Mouse (Mus musculus) liver, adult (tissue): ENCODE measurements at regions not wholly inside any gene's neighbourhood (a gene's known extent, or its start where the extent isn't known, plus 50 kb on each side); places are given as distances from the start of the nearest gene placed in this dataset.
A peak's percentile ranks its signal among the peaks of the same experiment; 100 is the strongest.

Experiments
- GATA4 ChIP-seq: IDR thresholded peaks from 2 replicates; pipeline ENCODE4 v1.6.1; 2014; ENCODE audit warnings: mild to moderate bottlenecking, low read length; ENCODE audit not compliant: insufficient replicate concordance

DNA sequence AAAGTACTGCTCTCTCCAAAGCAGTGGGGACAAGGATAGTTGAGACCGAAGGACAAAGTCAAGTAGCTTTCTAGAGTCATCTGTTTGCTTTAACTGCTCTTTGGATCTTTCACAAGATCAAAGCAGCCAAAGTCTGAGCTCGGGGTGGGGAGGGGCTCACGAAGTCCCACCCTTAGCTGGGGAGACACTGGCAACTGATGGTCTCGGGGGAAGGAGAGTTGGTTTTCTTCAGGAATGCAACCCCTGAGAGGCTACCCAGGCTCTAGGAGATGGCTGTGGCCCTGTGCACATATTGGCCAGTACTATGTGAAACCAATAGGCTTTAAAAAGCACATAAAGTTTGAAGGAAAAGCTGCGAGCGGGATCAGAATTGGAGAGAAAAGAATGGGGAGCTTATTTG lies 121.5 kb downstream of the Tsen15 start:
- no peak for TF ChIP-seq GATA4

DNA sequence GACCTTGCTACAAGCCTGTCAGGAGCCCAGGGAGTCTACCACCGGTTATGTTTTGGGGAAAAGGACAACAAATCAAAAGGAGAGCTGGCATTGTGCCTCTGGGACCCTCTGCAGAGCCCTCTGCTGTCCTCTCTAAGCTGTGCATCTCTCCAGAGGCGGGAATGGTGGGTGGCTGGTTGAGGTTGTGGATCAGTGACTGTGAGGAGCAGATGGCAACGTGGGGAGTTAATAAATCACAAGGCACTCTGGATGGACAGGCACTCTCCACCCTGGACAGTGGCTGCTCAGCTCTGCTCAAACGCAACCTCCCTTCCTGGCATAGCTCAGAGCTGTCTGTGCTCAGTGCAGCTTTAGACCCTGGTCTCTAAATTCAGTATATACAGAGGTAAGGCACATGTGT lies 125.0 kb downstream of the Tsen15 start:
- no peak for TF ChIP-seq GATA4

DNA sequence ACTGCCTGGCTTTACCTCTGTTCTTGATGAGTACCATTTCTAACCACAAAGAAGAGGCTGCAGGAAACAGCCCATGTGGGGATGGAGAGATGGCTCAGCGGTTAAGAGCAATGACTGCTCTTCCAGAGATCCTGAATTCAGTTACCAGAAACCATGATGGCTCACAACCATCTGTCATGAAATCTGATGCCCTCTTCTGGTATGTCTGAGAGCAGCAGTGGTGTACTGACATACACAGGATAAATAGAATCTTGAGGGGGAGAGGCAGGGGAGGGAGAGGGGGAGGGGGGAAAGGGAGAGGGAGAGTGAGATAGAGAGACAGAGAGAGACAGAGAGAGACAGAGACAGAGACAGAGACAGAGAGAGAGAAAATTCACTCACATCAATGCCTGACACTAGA lies 125.5 kb downstream of the Tsen15 start:
- TF ChIP-seq GATA4, result no peak

DNA sequence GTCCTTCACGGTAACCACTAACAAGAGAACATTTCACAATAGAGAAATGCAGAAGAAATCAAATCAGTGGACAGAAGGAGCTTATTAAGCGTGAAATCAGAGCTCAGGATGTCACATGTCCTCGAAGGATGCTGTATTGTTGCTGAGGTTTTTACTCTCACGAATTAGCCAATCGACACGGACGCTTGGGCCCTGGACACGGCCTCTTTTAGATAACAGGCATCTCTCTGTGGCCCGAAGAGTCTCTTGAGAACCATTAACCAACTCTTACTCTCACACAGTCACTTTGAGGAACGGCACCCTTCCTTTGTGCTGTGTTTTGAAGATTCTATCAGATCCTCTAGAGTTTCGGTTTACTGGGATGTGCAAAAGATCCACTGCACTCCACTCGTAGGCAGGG lies 128.2 kb downstream of the Tsen15 start:
- no peak for TF ChIP-seq GATA4

DNA sequence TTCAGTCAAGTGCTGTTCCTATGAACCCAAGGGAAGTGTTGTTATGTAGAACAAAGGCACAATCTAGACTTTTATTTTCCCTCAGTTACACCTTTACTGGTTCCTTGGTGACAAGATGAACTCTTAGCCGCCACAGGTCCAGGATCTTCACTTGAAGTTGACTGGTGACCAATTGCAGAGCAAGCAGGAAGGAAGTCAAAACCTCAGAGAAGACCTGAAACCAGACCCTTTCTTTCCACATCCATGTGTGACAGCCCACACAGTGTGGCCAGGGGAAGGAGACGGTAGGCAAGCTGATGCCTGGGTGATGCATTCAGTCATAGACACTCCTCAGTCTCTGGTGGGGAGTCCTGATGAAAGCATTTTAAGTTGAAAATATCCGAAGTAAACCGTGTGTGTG lies 132.6 kb downstream of the Tsen15 start:
- no peak for TF ChIP-seq GATA4

DNA sequence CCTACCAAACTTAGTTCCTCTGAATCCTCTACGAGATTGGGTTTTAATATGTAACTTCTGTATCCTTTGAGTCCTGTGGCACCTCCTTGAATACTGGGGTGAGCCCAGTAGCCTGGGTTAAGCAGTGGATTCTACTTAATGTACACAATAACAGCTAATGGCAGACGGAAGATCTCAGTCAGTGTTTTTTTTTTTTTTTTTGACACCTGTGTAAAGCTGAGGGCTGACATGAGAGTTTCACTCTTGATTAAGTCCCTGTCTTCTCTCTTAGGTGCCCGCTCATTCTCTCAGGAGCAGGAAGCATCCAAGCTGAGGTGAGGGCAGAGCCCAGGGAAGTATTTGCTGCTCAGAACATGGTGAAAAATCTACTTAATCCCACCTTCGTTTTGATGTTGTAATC lies 133.0 kb downstream of the Tsen15 start:
- TF ChIP-seq GATA4, result no peak

DNA sequence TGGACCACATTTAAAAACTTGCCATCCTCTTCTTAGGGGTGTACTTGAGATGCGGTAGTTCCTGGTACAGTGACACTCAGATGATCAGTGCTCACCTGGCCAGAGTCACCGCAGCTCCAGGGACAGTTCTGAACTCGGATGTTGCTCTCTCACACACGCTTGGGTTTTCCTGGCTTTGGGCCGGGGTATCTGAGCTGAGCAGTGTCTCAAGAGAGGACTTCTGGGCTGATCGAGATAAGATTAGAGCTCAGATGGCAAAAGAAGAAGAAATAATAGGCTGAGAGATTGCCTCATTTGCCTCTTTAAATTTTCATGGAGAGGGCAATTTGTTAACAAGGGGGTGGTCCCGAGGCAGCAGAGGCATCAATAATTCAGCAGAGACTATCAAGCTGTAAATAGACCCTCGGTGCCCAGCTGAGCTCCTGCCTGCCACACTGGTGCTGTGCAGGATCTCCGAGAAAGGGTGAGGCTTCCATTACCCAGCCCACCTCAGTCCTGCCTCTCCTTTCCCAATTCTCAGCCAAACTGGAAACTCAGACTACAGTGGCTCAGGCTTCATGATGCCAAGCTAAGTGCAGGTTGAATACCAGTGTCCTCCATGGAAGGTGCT lies 133.7 kb downstream of the Tsen15 start:
- no peak for TF ChIP-seq GATA4

DNA sequence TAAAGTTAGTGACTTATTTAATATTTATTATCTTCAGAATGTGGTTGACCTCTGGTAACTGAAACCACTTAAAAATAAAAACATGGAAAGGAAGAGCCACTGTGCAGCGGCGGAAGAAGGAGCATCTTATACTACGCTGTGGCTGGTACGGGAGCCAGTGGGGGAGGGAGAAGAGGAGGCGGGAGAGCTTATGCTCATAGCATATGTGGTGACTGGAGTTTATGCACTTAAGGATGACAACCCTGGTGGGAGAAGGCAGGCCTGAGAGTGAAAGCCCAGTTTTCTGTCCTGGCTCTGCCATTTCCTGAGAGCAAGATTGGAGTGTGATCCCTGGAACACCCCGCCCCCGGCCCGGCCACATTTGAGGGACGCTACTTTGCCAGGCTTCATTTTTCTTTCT lies 145.5 kb downstream of the Tsen15 start:
- TF ChIP-seq GATA4, result no peak

DNA sequence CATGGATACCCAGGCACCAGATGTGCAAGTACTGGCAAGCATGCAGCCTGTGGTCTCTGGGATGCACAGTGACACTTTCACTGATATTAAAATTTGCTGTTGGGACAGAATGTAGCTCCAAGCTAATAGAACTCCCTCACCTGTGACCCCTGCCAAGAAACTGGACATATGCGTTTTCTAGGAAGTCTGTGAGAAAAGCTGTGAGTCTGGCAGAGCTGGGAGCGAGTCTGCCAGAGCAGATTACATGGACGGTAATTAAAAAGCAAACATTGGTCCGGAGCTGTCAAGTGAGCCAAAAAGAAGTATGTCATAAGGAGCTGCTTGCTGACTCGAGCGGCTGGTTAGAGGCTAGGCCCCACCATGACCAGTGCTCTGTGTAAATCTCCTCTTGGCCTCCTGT lies 147.1 kb downstream of the Tsen15 start:
- no peak for TF ChIP-seq GATA4

DNA sequence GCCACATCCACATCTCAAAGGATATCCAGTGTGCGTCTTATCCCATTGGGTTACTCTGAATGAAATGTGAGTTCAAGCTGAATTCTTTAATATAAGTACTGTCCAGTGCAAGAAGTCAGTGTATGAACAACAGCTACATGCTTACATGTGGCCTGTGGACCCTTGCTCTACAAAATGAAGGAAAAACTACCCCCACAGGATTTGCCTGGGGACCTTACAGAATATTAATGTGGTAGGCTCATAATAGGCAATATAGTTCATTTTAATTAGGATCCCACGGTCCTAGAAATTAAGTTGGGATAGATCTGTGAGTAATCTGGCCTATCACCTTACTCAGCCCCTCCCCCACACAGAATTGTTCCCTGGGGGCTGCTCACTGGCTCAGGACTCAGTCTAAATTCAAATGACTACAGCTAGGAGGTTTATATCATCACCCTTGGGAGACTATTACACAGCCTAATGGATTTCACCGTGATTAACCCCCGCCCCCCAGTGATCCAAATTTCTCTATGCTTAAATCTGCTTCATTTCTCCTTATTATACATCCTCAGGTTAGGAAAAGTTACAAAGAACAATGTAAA lies 145.4 kb upstream of the 1700025G04Rik start:
- TF ChIP-seq GATA4, result no peak

DNA sequence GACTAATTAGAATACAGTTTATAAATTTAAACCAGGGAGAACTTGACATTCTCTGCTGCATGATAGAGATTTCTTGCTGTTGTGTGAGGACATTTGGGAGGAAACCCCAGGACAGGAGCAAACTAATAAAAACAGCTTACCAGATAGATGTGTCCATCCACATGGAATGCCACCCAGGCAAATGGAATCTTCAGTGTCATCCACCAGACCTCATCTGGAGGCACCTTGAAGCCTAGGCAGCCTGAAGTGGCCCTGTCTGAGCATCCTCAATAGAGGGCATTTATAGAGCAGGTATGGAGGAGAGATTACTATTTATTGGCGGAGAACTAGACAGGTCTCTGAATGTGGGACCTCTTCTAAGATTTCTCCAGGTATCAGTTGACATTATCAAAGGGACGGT lies 144.8 kb upstream of the 1700025G04Rik start:
- no peak for TF ChIP-seq GATA4

DNA sequence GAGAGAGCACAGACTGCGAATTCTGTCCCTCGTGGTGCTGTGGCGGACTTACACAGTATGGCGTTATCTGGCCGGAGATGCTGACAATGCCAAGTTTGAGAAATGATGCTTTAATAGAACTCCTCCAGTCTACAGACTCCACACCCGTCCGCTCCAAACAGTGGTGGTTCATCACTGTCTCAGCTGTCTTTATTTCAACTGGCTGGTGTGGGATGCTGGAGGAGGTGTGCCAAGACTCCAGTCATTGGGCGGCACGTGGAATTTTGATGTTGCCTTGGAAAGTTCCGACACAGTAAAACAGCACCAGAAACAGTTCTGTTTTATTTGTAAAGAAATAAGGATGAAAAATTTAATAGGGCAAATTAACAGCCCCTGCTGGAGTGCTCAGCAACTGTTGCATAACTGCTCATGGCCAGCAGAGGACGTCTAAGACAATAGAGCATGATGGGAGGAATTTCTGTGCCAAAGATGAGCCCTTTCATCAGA lies 141.8 kb upstream of the 1700025G04Rik start:
- TF ChIP-seq GATA4, result no peak

DNA sequence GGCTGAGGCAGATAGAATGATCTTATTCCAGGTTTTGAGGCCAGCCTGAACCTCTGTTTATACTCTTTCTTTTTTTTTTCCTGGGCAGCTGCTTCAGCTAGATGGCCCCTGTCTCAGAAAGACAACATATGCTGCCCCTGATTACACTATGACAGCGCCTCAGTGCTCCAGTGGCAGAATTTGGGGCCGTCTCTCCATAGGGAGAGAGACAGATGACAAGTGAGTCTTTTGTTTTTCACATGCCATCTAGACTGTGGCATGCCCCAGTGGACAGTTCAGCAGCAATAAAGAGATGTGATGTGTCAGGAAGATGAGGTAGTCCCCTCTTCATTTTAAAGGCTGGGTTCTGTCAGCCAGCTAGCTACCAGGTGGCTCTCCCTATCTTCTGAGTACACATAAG lies 139.8 kb upstream of the 1700025G04Rik start:
- no peak for TF ChIP-seq GATA4

DNA sequence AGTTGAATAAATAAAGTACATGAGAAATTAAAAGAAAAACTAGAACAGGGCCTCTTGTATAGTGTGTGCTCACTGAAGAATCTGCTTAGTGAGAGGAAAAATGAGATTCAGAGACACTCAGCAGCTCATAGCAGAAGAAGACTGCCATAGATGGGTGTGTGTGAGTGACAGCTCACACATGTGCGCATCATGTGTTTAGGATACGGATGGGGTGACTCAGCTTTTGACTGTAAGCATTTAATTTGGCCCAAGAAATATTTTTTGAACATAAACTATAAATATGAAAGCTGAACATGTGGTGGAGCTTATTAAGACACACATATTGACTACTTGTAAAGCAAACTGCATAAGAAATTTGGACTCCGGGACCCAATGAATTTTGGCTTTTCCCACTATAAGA lies 136.1 kb upstream of the 1700025G04Rik start:
- TF ChIP-seq GATA4, result no peak

DNA sequence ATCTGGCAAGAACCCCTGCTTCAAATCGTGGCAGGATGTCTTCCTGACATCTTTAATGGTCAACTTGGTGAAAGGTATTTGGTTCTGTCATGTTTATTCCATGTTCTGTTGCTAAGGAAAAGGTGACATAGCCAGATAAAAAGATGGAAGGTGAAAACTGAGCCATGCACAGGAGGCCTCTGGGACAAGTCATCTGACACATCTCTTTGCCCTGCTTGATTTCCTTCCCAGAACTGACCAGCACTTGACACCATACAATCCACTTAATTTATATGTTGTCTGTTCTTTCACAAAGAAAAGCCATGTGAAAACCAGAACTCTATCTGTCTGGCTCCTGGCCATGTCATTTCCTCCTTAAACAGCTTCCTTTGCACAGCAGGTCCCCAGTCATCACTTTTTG lies 133.7 kb upstream of the 1700025G04Rik start:
- 0 out of 2 replicates have a peak, but pooled peaks have one; percentile 12 for TF ChIP-seq GATA4

DNA sequence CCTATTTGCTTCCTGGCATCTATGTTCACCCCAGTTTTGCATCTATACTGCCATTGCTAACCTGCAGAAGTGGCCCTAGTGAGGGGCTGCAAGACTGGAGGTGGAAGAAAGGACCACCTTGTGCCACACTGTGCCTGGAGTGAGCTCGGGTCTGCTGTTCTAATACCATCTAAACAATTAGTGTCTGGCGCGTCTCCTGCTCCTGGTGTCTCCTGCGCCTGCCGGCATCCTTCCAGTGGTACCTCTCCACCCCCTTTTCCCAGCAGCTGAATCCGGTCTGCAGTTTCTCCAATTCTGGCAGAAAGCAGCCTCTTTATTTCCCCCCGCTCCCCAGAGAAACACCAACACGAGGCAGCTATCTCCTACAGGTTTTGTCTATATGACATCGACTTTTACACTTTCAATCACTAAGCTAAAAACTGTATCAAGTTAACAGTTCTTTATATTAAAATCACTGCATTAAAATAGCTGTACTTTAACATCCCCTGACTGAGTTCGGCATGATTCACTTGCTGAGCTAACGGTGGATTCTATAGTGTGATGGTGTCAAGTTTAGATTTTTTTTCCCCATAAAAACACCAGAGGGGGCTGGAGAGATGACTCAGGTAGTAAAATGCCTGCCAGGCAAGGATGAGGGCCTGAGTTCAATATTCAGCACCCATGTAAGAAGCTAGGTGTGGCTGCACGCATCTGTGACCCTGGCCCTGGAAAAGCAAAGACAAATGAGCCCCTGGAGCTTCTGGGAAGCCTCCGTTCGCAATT lies 131.1 kb upstream of the 1700025G04Rik start:
- TF ChIP-seq GATA4, result no peak

DNA sequence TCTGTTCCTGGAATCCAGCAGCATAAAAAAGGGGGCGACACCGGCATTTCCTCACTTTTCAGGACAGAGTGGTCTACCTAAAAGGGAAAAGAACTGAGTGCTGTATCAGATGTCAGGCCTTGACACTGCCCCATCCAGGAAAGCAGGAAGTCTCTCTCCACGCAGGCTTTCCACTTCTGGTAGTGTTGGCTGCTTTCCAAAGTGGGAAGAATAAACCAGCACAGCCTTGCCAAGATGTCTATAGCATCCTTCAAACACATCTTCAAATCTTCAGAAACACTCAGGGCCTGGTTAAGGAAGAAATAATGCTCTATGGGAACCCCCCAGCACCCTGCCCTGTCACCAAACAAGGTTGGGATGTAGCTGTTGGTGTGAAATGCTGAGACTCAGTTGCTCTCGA lies 127.5 kb upstream of the 1700025G04Rik start:
- TF ChIP-seq GATA4, result no peak; the same call in 1 of the 2 replicates

DNA sequence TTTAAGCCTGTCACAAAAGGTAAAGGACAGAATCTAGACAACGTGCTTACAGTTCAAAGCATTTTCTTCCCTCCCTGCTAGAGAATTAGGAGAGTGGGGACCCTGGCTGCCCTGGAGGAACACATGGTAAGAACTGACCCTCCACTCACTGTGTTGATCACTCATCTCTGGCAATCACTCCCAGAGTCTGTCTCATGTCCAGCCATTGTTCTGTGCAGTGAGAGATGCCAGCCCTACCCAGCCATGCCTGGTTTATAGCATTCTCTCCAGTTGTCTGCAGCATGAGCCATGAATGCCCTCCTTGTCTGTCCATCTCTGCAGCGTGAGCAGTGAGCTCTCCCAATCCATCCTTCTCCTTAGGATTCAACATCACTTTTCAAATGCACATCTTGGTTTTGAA lies 124.5 kb upstream of the 1700025G04Rik start:
- no peak for TF ChIP-seq GATA4
